Mouse (Mus musculus): ENCODE results near the gene Fer.

The Fer gene

GRCm38 (mm10) chr17:64096811-64097210 lies 233.9 kb downstream of the Fer start:
- DNase-seq: no peak

- DNase-seq: no peak
Measured at GRCm38 (mm10) chr17:64097788-64098359, 235.0 kb downstream of the Fer start.

DNA sequence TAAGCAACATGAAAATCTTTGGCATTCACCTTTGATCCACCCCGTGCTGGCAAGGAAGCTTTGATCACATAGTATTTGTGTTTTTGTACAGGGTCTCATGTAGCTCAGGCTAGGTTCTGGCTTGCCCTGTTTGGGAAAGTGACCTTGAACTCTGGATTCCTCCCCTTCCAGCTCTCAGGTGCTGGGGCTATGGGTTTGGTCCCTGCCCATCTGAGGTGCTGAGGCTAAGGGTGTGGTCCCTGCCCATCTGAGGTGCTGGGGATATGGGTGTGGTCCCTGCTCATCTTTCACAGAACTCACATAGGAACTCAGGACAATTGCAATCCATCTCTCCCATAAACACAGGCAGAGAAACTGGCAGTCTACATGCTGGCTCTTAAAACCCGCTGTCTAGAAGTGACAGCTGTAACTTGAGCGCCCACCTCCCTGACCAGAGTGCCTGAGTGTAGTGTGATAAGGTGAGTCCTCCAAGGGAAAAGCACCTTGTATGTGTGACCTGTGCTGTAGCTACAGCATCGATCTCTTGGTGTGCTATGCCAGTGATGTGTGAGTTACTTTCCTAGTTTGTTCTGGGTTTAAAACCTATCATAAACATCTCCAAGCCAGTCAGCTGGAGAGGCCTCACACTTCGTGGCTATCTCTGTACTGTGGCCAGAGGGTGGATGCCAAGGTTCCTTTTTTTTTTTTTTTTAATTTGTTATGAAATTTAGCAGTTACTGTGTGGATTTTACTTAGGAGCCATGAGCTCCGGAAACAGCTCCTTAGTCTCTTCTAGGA lies 236.7 kb downstream of the Fer start:
- DNase-seq: no peak

GRCm38 (mm10) chr17:64100172-64100510 lies 237.3 kb downstream of the Fer start:
- DNase-seq: no peak

DNA sequence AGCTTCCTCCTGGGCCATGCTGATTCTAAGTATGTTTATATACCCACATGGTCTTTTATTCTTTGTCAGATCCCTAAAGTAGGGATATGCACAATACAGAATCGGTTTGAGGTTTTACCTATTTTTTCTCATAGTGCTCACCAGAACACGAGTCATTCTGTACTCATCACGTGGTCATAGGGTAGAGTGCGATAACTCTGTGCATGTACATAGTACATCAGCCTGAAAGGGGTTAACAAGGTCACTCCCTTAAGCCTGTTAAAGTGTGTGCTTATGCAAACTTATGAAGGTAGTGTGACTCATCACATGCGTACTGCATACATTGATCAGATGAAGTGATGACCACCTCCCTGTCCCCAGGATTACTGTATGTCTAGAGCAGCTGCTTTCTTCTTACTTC lies 245.9 kb downstream of the Fer start:
- no peak for DNase-seq

DNA sequence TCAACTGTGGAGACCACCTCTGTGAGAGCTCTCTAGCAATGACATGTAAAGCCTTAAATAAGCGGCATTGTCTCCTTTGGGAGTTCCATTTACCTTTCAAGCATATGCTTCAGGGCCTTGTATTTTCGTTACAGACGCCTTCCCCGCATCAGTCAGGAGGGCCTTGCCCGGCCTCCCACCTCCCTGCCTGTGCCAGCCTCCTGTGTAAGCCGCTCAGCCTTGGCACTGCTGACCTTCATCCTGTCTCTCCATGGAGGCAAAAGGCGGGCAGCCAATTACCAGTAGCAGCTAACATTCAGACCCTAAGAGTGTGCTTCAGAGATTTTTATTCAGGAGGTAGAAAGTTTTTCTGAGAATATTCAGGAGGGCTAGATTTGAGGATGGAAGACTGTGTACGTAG lies 247.0 kb downstream of the Fer start:
- no peak for DNase-seq

DNA sequence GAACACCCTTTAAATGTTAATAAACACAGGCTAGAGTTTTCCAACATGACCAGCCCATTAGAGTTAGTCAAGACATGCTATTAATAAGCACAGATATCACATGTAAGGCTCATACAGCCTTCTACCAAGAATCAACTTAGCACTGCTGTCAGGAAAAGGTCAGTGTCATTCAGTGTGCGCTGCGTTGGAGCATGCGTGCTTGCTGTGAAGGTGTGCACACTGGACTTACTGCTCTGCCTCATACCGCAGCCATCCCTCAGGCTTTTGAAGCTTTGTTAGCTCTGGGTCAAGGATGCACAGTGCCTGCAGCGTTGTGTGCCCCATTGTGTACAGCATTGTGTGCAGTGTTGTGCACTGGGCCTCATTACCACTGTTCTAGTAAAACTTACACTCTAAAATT lies 250.8 kb downstream of the Fer start:
- no peak for DNase-seq

GRCm38 (mm10) chr17:64116762-64117161 lies 253.9 kb downstream of the Fer start:
- DNase-seq: no peak

DNA sequence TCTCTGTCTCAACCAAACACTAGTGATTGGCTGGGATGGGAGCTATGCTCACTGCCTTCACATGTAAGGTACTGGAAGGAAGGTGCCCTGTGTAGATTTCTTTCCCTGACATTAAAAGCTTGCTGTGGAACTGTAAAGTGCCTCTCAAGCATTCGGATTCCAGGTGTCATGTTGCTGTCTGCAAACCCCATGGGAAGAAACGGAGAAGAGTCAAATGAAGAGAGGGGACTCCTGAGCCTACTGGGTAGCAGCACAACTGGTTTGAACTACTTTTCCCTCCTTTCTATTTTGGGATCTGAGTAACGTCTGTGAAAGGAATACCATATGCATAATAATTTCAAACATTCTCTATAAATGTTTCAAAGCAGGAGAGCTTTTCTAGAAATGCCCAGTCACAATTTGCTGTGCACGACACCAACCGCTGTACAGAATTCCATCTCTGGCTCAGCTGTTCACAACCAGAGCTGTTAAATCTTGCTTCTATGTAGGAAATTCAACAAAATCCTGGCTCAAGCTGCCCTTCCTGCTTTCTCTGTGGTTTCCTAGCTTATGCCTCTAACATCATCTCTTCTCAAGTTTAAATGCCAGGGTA lies 256.9 kb downstream of the Fer start:
- DNase-seq: no peak

- DNase-seq: no peak
Measured at GRCm38 (mm10) chr17:64122556-64122955, 259.7 kb downstream of the Fer start.

DNA sequence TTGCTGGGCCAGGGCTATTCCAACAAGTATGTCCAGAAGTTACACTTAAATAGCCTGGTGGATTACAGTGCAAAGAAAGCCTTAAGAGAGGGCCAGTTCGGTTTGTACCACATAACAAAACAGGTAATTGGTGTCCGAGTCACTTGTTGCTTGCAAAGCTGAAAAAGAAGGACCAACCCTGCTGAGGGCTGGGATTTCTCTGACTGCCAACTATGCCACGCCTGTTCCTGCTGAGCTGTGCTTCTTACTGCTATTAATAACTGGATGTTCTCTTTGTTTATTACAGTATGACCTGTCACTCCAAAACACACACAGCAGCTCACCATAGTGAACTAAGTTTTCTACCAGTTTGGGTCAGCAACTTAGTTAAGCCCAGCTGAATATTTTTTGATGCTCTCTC lies 260.9 kb downstream of the Fer start:
- DNase-seq: no peak

DNA sequence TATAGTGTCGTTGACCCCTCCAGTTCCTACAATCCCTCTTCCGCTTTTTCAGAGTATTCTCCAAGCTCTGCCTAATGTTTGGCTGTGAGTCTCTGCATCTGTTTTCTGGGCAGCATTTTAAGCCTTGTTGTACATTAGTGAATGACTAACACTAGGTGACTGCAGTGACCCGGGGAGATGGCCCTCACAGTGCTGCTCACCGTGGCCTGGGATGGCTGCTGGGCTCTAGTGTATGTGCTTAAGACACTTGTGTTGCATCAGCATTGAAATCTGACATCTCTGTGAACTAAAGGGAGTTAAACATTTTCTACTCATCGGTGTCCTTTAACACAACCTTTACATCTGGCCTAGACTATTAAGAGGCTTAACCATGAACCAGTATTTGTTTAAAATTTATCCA lies 264.0 kb downstream of the Fer start:
- DNase-seq: no peak

GRCm38 (mm10) chr17:64129750-64130149 lies 266.9 kb downstream of the Fer start:
- no peak for DNase-seq

DNA sequence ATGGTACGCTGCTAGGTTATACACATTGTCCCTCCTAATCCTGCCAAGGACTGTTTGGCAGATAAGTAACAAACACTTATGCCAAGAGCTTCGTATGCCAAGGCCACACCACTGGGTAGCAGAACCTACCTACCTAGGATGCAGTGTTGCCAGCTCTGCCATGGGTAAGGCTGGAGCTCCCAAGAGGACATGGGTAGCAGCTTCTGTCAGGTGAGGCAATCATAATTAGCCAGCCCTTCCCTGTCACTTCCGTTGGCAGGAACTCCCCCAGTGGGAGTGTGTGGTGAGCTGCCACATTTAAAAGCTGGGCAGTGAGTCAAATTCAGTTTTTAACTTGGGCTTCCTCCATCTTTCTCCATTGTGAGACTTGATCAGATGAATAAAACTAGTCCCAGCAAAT lies 267.5 kb downstream of the Fer start:
- peak; percentile 22 for DNase-seq

DNA sequence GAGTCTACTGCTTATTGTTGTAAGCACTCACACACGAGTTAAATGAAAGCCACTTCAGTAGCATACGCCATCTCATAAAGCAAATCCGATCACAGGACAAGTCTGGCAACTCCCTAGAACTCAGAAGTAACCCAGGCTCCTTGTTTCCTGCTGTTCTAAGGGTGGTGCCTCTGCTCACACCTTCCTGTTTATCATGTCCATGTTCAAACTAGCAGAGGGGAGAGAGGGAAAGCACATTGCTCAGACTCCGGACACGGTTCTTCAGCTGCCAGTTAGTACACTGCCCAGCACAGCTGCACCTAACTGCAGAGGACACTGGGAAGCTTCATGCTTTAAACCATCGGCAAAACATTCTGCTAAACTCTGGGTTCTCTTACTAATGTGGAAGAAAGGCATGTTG lies 269.3 kb downstream of the Fer start:
- no peak for DNase-seq

- DNase-seq: no peak
Measured at GRCm38 (mm10) chr17:64135941-64136650, 273.2 kb downstream of the Fer start.

DNA sequence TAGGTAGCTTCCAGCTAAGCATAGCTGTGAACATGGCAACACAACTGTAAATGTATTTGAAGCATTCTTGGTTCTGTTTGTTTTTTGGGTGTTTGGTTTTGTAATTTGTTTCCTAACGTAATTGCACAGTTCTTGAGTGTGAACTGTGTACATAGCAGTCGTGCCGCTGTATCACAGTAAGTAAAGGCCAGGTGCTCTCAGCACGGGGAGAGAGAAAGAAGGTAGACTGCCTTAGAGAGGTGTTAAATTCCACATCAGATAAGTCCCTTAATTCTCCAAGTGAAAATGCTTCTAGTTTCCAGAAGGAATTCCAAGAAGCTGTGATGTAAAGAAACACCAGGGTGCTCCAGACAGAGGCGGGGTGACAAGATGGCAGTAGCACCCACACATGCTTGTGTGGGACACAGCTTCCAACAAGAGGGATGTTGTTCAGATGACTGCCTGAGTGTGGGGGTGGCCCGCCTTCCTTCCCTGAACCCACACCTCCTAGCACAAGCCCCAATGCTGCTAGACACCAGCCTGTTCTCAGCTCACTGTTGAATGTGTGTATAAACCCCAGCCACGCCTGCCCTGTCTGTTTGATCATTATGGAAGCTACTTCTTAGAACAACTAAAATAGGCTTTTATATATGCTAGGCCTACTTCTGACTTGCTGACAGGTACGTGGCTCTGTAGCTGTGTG lies 275.3 kb downstream of the Fer start:
- no peak for DNase-seq

DNA sequence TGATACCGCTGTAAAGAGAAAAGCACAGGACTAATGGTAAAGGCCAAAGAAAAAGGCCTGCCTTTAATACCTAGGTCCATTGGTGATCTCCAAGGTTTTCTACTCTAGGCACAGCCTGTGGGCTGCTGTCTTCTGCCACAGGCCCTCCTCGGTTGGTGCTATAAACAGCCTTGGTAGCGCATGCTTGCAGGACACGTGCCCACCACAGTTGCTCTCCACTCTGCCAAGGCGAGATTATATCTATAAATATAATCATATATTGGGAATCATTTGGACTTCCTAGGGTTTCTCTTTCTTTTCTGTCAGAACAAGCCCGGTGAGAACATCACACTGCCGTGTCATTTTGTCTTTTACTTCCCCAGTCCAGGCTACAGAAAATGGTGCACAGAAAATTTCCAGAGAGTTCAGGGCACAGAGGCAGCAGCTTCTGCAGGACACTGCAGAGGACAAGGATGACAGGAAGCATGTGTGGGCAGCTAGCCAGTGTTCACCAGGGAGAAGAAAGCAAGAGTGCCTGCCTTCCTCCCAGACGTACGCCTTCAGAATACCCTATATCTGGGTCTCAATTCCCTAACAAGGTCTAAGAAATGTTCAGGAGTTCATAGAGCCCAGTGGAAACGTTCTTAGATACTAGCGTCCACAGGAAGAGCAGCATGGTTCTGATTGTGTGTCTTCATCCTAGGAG lies 276.5 kb downstream of the Fer start:
- DNase-seq: peak; percentile 31

DNA sequence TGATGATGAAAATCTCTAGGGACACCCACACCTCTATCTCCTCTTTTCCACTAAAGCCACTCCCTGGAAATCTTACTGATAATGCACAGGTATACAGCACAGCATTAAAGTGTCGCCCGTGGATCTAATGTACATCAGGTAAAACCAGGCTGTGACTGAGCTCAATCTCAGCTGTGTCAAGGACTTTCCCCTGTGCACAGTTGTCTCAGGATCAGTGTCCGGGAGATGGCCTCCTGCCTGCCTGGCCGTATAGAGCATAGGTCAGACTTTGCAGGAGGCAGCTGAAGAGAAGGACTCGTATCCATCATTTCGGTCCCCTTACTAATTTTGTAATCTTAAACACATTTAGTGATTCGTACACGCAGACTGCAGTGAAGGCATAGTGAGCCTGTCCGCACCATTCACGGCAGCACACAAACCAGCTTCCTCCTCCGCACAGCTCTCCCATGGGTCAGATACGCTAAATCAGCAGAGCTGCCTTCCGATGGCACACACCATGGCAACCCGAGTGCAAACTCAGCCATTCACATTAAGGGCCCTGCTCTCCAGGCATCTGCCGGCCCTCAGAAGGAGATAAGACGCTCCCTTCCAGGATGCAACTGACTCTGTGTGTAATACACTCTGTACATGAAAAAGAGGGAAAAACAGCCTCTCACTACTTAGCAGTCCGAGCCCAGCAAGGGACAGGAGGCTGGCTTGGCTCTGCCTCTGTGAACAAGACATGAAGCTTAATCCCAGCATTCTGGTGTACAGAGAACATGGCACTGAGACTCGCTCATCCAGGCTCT lies 277.4 kb downstream of the Fer start:
- DNase-seq: no peak

- no peak for DNase-seq
Measured at GRCm38 (mm10) chr17:64141856-64142255, 279.0 kb downstream of the Fer start.

DNA sequence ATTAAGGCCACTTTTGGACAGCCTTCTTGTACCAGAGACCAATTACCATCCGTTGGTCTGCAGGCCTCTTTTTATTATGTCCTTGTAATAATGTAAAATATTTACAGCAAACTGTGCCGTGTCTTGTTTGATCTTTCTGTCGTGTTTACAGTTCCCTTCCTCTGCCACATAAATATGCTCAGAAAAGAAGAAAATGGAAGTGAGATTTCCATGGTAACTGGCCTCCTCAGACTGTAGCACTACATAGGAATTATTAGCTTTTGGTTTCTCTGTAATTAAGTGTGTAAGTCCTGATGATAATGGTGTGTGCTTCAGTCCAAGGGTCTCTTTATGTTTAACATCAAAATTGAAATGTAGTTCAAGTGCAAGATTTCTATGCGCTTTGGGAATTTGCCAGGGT lies 283.5 kb downstream of the Fer start:
- DNase-seq: no peak

DNA sequence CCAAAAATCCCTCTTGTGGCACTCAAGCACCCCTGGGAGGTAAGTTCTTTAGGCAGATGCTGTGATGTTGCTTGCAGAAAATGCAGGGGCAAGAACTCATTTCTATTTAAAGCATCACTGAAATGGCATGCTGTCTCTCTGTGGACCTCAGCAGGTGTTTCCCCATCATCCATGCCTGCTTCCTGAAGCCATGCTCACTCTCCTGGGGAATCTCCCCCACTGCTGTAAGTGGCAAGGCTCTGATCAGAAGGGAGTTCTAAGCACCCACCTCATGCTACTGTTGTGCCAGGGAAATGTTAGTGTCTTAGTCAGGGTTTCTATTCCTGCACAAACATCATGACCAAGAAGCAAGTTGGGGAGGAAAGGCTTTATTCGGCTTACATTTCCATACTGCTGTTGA lies 287.9 kb downstream of the Fer start:
- no peak for DNase-seq

All from right cerebral cortex, postnatal 14 days (tissue).